Mouse (Mus musculus): ENCODE data around the gene Adap2. TPM values are rescaled to one million over a fixed set of nuclear protein-coding genes. Genes with fewer than 3 reads are reported as not detected.

Gene Adap2
- polyA plus RNA-seq, 1 experiment from 2014 or later = 1.5 TPM

DNA sequence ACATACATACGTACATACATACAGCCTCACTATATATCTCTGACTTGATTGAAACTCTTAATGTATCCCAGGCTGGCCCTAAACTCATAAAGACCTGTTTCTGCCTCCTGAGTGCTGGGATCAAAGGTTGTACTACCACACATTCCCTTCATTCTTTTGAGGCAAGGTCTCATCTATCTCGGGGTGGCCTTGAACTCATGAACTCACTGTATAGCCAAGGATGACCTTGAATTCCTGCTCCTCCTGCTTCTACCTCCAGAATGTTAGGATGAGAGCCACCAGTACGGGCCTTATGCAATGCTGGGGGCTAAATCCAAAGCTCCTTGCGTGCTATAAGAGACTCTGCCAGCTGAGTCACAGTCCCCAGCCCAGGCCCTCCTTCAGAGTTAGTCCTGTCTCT lies 7.1 kb downstream of the Adap2 start:
- Histone ChIP-seq H3K9me3 (replicated peaks) (no peaks in the 10 kb centered on the region), H3K36me3 (no peaks in the 10 kb centered on the region), H3K4me3 (no peak overlapping the region), H3K4me1 (replicated peaks) (no peaks in the 10 kb centered on the region), H3K4me2 (no peak overlapping the region), H3K9ac (no peak overlapping the region), H3K27ac (no peak overlapping the region), H3K27me3 (peaks cover 8% of the 10 kb centered on the region)
- ATAC-seq (replicated peaks; ENCODE audit: insufficient number of reproducible peaks, insufficient read depth, low FRiP score, low read depth) = no peak
- 80% methylated on average over 4 of the region's 4 CpGs for WGBS

DNA sequence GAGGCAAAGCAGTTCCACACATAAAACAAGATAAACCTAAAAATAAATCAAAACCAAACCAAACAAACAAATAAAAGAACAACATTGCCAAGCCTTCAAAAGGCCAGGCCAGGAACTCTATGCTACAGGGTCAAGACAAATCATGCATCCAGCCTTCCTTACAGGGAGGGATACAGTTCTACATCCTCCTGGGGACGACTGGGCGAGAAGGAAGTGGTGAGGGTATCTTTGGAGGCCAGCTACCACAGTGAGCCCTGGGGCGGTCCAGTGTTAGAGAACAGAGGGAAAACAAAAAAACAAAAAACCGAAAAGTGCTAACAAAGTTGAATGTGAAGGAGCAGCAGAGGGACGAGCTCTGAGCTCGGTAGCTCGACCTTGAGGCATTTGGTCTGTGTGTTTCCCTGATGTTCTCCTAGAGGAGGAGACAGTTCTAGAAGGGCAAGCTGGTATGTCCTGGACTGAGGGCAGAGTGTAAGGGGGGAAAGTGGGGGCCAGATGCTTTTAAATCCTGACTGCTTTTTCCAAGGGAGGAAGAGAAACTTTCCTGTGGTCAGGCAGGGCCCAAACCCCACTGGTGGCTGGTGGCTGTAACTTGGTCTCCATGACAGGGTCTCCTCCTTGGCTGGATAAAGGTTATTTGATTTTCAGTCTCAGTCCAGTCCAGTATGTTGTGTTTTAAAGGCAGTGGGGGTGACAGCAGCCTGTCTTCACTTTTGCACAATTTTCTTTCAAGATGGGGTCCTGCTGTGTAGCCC lies 9.6 kb downstream of the Adap2 start:
- no peak overlapping the region for H3K4me3 ChIP-seq
- no peak overlapping the region for H3K27ac ChIP-seq
- 66% methylated on average over 7 of the region's 7 CpGs for WGBS
- no peak for ATAC-seq (replicated peaks; ENCODE audit: insufficient number of reproducible peaks, insufficient read depth, low FRiP score, low read depth)
- H3K27me3 ChIP-seq = no peaks in the 10 kb centered on the region
- no peak overlapping the region for H3K4me2 ChIP-seq
- no peak overlapping the region for H3K9ac ChIP-seq
- no peaks in the 10 kb centered on the region for H3K4me1 ChIP-seq (replicated peaks)
- no peaks in the 10 kb centered on the region for H3K36me3 ChIP-seq
- H3K9me3 ChIP-seq (replicated peaks) = no peaks in the 10 kb centered on the region

DNA sequence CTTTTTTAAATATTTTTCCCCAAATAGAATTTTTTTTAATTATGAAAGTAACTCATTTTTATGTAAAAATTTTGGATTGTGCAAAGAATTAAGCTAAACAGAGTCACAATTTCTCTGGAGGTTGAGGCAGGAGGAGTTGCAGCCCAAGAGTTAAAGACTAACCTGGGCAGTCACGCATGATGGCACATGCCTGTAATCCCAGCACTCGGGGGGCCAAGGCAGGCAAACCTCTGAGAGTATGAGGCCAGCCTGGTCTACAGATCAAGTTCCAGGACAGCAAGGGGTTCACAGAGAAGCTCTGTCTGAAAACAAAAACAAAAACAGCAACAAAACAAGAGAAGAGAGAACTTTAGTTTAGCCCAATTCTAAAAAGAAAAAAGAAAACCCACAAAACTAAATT lies 10.3 kb downstream of the Adap2 start:
- ATAC-seq (replicated peaks; ENCODE audit: insufficient number of reproducible peaks, insufficient read depth, low FRiP score, low read depth) = no peak
- H3K27ac ChIP-seq = no peak overlapping the region
- no peaks in the 10 kb centered on the region for H3K27me3 ChIP-seq
- no peaks in the 10 kb centered on the region for H3K4me1 ChIP-seq (replicated peaks)
- H3K4me2 ChIP-seq = no peak overlapping the region
- 73% methylated on average over 2 of the region's 2 CpGs for WGBS
- no peaks in the 10 kb centered on the region for H3K36me3 ChIP-seq
- no peak overlapping the region for H3K9ac ChIP-seq
- no peak overlapping the region for H3K4me3 ChIP-seq
- no peaks in the 10 kb centered on the region for H3K9me3 ChIP-seq (replicated peaks)

DNA sequence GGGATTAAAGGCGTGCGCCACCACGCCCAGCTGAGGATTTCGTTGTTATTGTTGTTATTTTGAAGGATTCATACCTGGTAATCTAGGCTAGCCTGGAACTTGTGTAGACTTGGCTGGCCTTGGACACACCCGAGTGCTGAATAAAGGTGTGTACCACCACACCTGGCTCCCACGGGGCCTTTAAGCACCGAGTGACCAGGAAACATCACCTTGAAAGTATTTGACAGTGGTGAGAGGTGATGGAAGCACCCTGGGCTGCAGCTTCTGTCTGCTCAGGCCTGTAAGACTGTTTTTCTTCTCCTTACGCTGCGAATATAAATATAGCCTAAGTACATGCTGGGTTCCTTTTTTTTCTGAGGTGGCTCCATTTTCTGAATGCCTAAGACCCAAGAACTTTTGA lies 14.2 kb downstream of the Adap2 start:
- Histone ChIP-seq H3K4me1 (replicated peaks) (no peaks in the 10 kb centered on the region), H3K4me2 (no peak overlapping the region), H3K36me3 (no peaks in the 10 kb centered on the region), H3K27me3 (no peaks in the 10 kb centered on the region), H3K9ac (no peak overlapping the region), H3K27ac (no peak overlapping the region), H3K9me3 (replicated peaks) (no peaks in the 10 kb centered on the region), H3K4me3 (no peak overlapping the region)
- no peak for ATAC-seq (replicated peaks; ENCODE audit: insufficient number of reproducible peaks, insufficient read depth, low FRiP score, low read depth)
- 85% methylated on average over 9 of the region's 9 CpGs for WGBS

DNA sequence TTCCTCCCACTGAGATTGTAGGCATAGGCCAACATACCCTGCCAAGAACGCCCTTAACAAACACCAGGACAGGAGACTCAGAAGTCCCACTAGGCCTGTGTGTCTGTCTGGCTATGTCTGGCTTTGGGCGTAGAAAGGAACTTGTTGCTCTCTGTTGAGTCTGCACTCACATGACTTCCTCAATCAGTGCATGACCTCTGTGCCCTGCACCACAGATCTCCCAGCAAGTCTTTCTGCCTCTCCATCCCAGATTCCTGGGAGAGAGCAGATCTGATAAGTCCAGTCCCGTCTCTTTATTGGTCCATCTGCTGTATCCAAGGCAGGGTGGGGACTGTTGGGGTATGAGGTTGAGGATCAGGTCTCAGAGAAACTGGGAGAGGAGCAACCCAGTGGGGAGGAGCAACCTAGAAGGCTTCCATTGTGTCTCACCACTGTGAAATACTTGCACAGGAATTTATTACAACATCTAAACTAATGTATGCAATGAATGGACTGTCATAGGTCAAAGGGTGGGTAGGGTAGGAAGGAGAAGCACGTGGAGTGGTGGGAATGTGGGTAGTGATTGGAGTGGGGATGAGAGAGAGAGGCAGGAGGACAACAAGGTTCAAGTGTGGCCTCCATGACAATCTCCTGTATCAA lies 14.8 kb downstream of the Adap2 start:
- H3K36me3 ChIP-seq = no peaks in the 10 kb centered on the region
- ATAC-seq (replicated peaks; ENCODE audit: insufficient number of reproducible peaks, insufficient read depth, low FRiP score, low read depth) = no peak
- WGBS = 67% methylated on average over 4 of the region's 4 CpGs

DNA sequence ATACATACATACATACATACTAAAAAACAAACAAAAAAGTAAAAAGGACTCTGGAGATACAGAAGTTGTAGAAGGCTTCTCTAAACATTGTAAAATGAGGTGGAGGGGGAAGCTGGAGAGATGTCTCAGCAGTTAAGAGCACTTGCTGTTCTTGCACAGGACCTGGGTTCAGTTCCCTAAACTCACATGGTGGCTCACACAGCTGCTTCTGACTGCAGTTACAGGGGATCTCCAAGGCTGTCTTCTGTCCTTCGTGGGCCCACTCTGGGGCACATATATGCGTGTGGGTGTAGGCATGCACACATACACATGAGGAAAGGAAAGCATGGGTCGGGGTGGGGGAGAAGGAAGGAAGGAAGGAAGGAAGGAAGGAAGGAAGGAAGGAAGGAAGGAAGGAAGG lies 15.7 kb downstream of the Adap2 start:
- no peaks in the 10 kb centered on the region for H3K36me3 ChIP-seq
- no peak overlapping the region for H3K9ac ChIP-seq
- no peaks in the 10 kb centered on the region for H3K27me3 ChIP-seq
- no peak overlapping the region for H3K27ac ChIP-seq
- no peaks in the 10 kb centered on the region for H3K4me1 ChIP-seq (replicated peaks)
- H3K4me2 ChIP-seq = no peak overlapping the region
- H3K9me3 ChIP-seq (replicated peaks) = no peaks in the 10 kb centered on the region
- H3K4me3 ChIP-seq = no peak overlapping the region
- WGBS = 71% methylated on average over 3 of the region's 3 CpGs
- ATAC-seq (replicated peaks; ENCODE audit: insufficient number of reproducible peaks, insufficient read depth, low FRiP score, low read depth) = no peak

More for the DNA sequence above, 14.8 kb downstream of the Adap2 start:
- Histone ChIP-seq H3K27ac (no peak overlapping the region), H3K4me2 (no peak overlapping the region), H3K27me3 (no peaks in the 10 kb centered on the region), H3K4me3 (no peak overlapping the region), H3K4me1 (replicated peaks) (no peaks in the 10 kb centered on the region), H3K9ac (no peak overlapping the region), H3K9me3 (replicated peaks) (no peaks in the 10 kb centered on the region)

DNA sequence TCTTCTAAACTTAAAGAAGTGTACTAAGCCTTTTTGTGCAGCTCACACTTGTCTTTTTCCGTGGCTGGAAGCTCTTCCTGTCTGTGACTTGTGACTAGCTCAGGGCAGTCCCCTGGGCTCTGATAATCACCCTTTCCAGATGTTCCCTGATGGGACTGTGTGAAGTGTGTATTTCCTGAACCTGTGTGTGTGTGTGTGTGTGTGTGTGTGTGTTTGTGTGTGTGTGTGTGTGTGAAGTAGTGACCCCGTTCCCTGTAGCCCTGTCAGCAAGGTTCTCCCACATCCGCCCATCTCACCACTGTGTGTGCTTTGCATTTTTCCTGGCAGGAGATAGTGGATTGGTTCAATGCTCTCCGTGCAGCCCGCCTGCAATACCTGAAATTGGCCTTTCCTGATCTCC lies 16.4 kb downstream of the Adap2 start:
- H3K4me2 ChIP-seq = no peak overlapping the region
- H3K4me1 ChIP-seq (replicated peaks) = no peaks in the 10 kb centered on the region
- no peaks in the 10 kb centered on the region for H3K36me3 ChIP-seq
- H3K9ac ChIP-seq = no peak overlapping the region
- H3K4me3 ChIP-seq = no peak overlapping the region
- no peak for ATAC-seq (replicated peaks; ENCODE audit: insufficient number of reproducible peaks, insufficient read depth, low FRiP score, low read depth)
- no peak overlapping the region for H3K27ac ChIP-seq
- 55% methylated on average over 5 of the region's 5 CpGs for WGBS
- no peaks in the 10 kb centered on the region for H3K9me3 ChIP-seq (replicated peaks)
- no peaks in the 10 kb centered on the region for H3K27me3 ChIP-seq

DNA sequence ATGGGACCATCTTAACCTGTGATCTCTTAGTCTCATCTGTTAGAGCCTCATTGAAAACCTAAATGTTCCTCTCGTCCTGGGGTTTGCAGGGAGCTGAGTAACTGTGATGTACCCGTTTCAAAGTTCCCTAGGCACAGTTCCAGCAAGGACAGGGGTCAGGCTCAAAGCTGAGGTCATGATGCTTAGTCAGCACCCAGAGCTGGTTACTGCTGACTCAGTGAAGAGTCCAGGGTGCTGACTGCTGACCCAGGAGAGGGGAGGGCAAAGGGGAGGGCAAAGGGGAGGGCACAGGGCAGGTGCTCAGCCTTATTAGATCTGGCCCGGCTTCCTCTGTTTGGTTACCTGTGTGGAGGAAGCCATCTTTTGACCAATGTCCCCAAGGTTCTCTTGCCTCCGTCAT lies 18.0 kb downstream of the Adap2 start:
- H3K4me2 ChIP-seq = no peak overlapping the region
- H3K4me3 ChIP-seq = no peak overlapping the region
- ATAC-seq (replicated peaks; ENCODE audit: insufficient number of reproducible peaks, insufficient read depth, low FRiP score, low read depth) = no peak
- no peaks in the 10 kb centered on the region for H3K36me3 ChIP-seq
- H3K9me3 ChIP-seq (replicated peaks) = no peaks in the 10 kb centered on the region
- H3K4me1 ChIP-seq (replicated peaks) = no peaks in the 10 kb centered on the region
- 62% methylated on average over 4 of the region's 4 CpGs for WGBS
- H3K27ac ChIP-seq = no peak overlapping the region
- H3K9ac ChIP-seq = no peak overlapping the region
- no peaks in the 10 kb centered on the region for H3K27me3 ChIP-seq

DNA sequence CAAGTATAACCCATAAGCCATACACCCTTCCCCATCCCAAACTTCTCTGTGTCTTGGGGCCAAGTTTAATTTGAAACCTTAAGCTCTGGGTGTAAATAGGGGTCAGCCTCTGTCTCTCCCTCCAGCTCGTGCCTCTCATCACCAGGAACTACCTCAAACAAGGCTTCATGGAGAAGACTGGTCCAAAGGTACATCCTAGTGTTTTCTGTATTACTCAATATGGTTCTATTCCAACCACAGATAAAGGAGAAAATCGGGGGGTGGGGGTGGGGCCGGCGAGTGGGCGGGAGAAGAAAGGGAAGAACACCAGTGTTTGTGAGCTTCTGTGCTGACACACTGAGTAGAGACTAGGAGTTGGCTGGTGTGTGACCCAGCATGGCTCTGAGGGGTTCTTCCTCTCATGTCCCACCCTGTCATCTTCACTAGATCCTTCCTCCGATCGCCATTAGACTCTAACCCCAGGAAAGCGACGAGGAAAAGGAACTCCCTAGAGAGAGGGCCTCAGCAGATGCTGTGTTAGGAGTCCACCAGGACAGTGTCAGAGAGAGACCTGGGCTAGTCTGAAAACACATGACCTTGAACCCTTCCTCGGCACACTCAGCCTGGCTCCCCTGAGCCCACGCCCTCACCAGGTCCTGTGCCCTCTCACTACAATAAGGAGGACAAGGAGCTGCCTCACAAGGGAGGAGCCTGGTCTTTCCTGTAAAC lies 20.2 kb downstream of the Adap2 start:
- Histone ChIP-seq H3K9me3 (replicated peaks) (no peaks in the 10 kb centered on the region), H3K36me3 (no peaks in the 10 kb centered on the region), H3K4me1 (replicated peaks) (peaks cover 8% of the 10 kb centered on the region), H3K27ac (no peak overlapping the region), H3K4me3 (no peak overlapping the region), H3K9ac (no peak overlapping the region), H3K4me2 (no peak overlapping the region), H3K27me3 (no peaks in the 10 kb centered on the region)
- ATAC-seq (replicated peaks; ENCODE audit: insufficient number of reproducible peaks, insufficient read depth, low FRiP score, low read depth) = no peak
- 71% methylated on average over 11 of the region's 11 CpGs for WGBS

DNA sequence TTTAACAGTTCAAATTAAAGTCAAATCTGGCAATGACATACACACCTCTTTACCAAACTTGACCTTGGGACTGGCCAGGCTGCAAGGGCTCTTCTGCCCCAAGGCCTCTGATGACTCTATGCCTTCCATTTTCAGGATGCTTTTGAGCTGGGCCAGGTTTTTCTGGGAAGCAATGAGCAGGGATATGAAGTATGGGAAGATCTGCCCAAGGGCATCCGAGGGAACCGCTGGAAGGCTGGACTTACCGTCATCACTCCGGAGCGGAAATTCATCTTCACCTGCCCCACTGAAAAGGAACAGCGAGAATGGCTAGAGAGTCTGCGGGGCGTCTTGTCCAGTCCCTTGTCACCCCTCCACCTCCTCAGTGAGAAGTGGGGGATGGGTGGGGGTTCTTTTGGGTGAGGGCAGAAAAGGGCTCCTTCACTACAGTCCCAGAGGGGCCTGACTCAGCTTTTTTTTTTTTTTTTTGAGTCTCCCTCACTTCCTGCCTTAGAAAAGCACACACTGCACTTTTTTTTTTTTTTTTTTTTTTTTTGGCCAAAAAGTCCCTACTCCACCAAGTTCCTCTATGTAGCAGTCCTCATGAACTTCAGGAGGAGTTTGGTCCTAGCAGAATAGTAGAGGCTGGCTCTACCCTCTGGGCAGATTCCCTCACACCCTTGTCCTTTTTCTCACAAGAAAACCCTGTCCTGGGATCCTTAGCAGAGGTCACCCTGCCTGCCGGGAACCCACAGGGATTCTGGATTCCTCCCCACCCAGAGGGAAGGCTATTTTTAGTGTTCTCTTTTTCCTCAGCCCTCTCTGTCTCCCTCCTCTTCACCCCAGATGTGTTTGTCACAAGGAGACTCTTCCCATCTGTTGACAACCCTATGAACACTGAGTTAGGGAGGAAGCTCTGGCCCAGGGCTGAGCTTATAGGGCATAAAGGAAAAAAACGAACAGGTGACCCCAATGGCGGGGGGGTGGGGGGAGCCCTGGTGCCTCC lies 23.3 kb downstream of the Adap2 start:
- peak overlapping the region; percentile 11 for H3K27ac ChIP-seq
- H3K27me3 ChIP-seq = no peaks in the 10 kb centered on the region
- no peak for ATAC-seq (replicated peaks; ENCODE audit: insufficient number of reproducible peaks, insufficient read depth, low FRiP score, low read depth)
- WGBS = 65% methylated on average over 11 of the region's 11 CpGs
- no peak overlapping the region for H3K9ac ChIP-seq
- H3K36me3 ChIP-seq = no peaks in the 10 kb centered on the region
- no peak overlapping the region for H3K4me3 ChIP-seq
- H3K4me1 ChIP-seq (replicated peaks) = peaks cover 8% of the 10 kb centered on the region
- no peak overlapping the region for H3K4me2 ChIP-seq
- no peaks in the 10 kb centered on the region for H3K9me3 ChIP-seq (replicated peaks)

DNA sequence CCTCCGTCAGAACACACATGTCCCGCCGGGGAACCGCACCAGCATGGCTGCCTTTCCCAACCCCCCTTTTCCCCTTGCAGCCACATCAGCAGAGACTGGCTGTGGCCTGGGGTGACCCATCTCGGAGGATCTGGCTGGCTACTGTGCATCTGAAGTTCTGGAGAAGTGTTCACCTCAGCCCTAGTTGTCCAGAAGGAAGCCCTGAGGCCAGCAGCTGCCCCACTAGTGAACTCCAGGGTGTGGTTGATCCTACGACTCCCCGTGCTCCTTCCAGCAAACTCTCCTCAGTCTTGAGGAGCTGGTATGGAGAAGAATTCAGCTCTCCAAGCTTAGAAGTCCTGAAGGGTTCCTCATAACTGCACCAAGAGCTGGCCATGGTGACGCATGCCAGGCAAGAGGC lies 24.4 kb downstream of the Adap2 start:
- no peak for ATAC-seq (replicated peaks; ENCODE audit: insufficient number of reproducible peaks, insufficient read depth, low FRiP score, low read depth)
- H3K9me3 ChIP-seq (replicated peaks) = no peaks in the 10 kb centered on the region
- WGBS = 85% methylated on average over 8 of the region's 8 CpGs
- no peak overlapping the region for H3K9ac ChIP-seq
- no peak overlapping the region for H3K4me2 ChIP-seq
- H3K27ac ChIP-seq = no peak overlapping the region
- no peak overlapping the region for H3K4me3 ChIP-seq
- H3K27me3 ChIP-seq = no peaks in the 10 kb centered on the region
- no peaks in the 10 kb centered on the region for H3K36me3 ChIP-seq
- H3K4me1 ChIP-seq (replicated peaks) = peaks cover 8% of the 10 kb centered on the region
